Mouse (Mus musculus): ENCODE measurements around the gene Foxm1. TPM values are rescaled to one million over a fixed set of nuclear protein-coding genes. Genes with fewer than 3 reads are reported as not detected.

Foxm1 gene
- polyA plus RNA-seq, 1 experiment from 2014 or later, result 36.8 TPM

GRCm38 (mm10) chr6:128355201-128355681 lies 7.5 kb upstream of the Foxm1 start:
- Histone ChIP-seq H3K4me2 (replicated peaks) (peak overlapping the region; percentile 74), H3K27ac (peak overlapping the region; percentile 66), H3K4me3 (peak overlapping the region; percentile 83), H3K9ac (peak overlapping the region; percentile 83), H3K36me3 (peaks cover 32% of the 10 kb centered on the region), H3K4me1 (peaks cover 10% of the 10 kb centered on the region), H3K27me3 (replicated peaks) (no peaks in the 10 kb centered on the region), H3K9me3 (no peaks in the 10 kb centered on the region)
- WGBS, result under 1% methylated on average over 28 of the region's 28 CpGs
- ATAC-seq (ENCODE audit: low FRiP score, low read depth), result peak; percentile 66

GRCm38 (mm10) chr6:128355726-128356416 lies 6.9 kb upstream of the Foxm1 start, which contains the start of gene Tulp3:
Gene Tulp3, minus strand, starts transcription at chr6:128355851.
- peaks cover 27% of the 10 kb centered on the region for H3K36me3 ChIP-seq
- H3K4me3 ChIP-seq, result peak within 1 kb of the TSS; percentile 83
- peak within 1 kb of the TSS; percentile 74 for H3K4me2 ChIP-seq (replicated peaks)
- WGBS, result 0% methylated on average over 42 of the region's 42 CpGs
- no peaks in the 10 kb centered on the region for H3K9me3 ChIP-seq
- H3K27ac ChIP-seq, result peak within 1 kb of the TSS; percentile 66
- H3K4me1 ChIP-seq, result peaks cover 13% of the 10 kb centered on the region
- no peaks in the 10 kb centered on the region for H3K27me3 ChIP-seq (replicated peaks)
- ATAC-seq (ENCODE audit: low FRiP score, low read depth), result peak; percentile 98
- H3K9ac ChIP-seq, result peak within 1 kb of the TSS; percentile 83

GRCm38 (mm10) chr6:128358999-128359398 lies 3.8 kb upstream of the Foxm1 start:
- H3K9me3 ChIP-seq, result no peaks in the 10 kb centered on the region
- no peak for ATAC-seq (ENCODE audit: low FRiP score, low read depth)
- H3K27ac ChIP-seq, result no peak overlapping the region
- H3K9ac ChIP-seq, result no peak overlapping the region
- no peak overlapping the region for H3K4me3 ChIP-seq
- H3K4me1 ChIP-seq, result peaks cover 29% of the 10 kb centered on the region
- H3K4me2 ChIP-seq (replicated peaks), result no peak overlapping the region
- H3K27me3 ChIP-seq (replicated peaks), result no peaks in the 10 kb centered on the region
- peaks cover 24% of the 10 kb centered on the region for H3K36me3 ChIP-seq
- 19% methylated on average over 2 of the region's 2 CpGs for WGBS

GRCm38 (mm10) chr6:128361901-128362300 lies 866 bp upstream of the Foxm1 start:
- peak overlapping the region; percentile 88 for H3K27ac ChIP-seq
- peaks cover 19% of the 10 kb centered on the region for H3K4me1 ChIP-seq
- no peaks in the 10 kb centered on the region for H3K27me3 ChIP-seq (replicated peaks)
- H3K9ac ChIP-seq, result peak overlapping the region; percentile 87
- H3K9me3 ChIP-seq, result no peaks in the 10 kb centered on the region
- H3K4me3 ChIP-seq, result peak overlapping the region; percentile 84
- H3K36me3 ChIP-seq, result peaks cover 31% of the 10 kb centered on the region
- ATAC-seq (ENCODE audit: low FRiP score, low read depth), result no peak
- WGBS, result 18% methylated on average over 9 of the region's 9 CpGs
- peak overlapping the region; percentile 97 for H3K4me2 ChIP-seq (replicated peaks)

GRCm38 (mm10) chr6:128363007-128363825 lies 449 bp downstream of the Foxm1 start:
- WGBS, result 1% methylated on average over 46 of the region's 46 CpGs
- peak; percentile 70 for ATAC-seq (ENCODE audit: low FRiP score, low read depth)
- no peaks in the 10 kb centered on the region for H3K9me3 ChIP-seq
- peaks cover 29% of the 10 kb centered on the region for H3K36me3 ChIP-seq
- H3K4me1 ChIP-seq, result peaks cover 19% of the 10 kb centered on the region
- H3K27me3 ChIP-seq (replicated peaks), result no peaks in the 10 kb centered on the region
- H3K27ac ChIP-seq, result peak overlapping the region; percentile 88
- H3K4me2 ChIP-seq (replicated peaks), result peak overlapping the region; percentile 97
- H3K9ac ChIP-seq, result peak overlapping the region; percentile 87
- peak overlapping the region; percentile 84 for H3K4me3 ChIP-seq

GRCm38 (mm10) chr6:128364721-128365120 lies 2.0 kb downstream of the Foxm1 start:
- no peak overlapping the region for H3K9ac ChIP-seq
- ATAC-seq (ENCODE audit: low FRiP score, low read depth), result no peak
- H3K9me3 ChIP-seq, result no peaks in the 10 kb centered on the region
- H3K4me1 ChIP-seq, result peaks cover 19% of the 10 kb centered on the region
- H3K27me3 ChIP-seq (replicated peaks), result no peaks in the 10 kb centered on the region
- peaks cover 30% of the 10 kb centered on the region for H3K36me3 ChIP-seq
- H3K4me3 ChIP-seq, result no peak overlapping the region
- H3K27ac ChIP-seq, result no peak overlapping the region
- peak overlapping the region; percentile 19; the same call in 1 of the 2 replicates for H3K4me2 ChIP-seq (replicated peaks)
- WGBS, result 76% methylated on average over 6 of the region's 6 CpGs

GRCm38 (mm10) chr6:128366466-128366865 lies 3.7 kb downstream of the Foxm1 start:
- Histone ChIP-seq H3K9ac (no peak overlapping the region), H3K27me3 (replicated peaks) (no peaks in the 10 kb centered on the region), H3K36me3 (peaks cover 48% of the 10 kb centered on the region), H3K4me1 (peaks cover 10% of the 10 kb centered on the region), H3K4me2 (replicated peaks) (no peak overlapping the region), H3K9me3 (no peaks in the 10 kb centered on the region), H3K27ac (no peak overlapping the region), H3K4me3 (no peak overlapping the region)
- no peak for ATAC-seq (ENCODE audit: low FRiP score, low read depth)
- 96% methylated on average over 5 of the region's 5 CpGs for WGBS

- Histone ChIP-seq H3K27me3 (replicated peaks) (no peaks in the 10 kb centered on the region), H3K4me2 (replicated peaks) (no peak overlapping the region), H3K4me3 (no peak overlapping the region), H3K27ac (no peak overlapping the region), H3K36me3 (peaks cover 84% of the 10 kb centered on the region), H3K4me1 (peaks cover 8% of the 10 kb centered on the region; the same call in 1 of the 2 replicates), H3K9me3 (no peaks in the 10 kb centered on the region), H3K9ac (no peak overlapping the region)
- no peak for ATAC-seq (ENCODE audit: low FRiP score, low read depth)
- 92% methylated on average over 5 of the region's 5 CpGs for WGBS
Measured at GRCm38 (mm10) chr6:128370040-128370439, 7.3 kb downstream of the Foxm1 start.

GRCm38 (mm10) chr6:128375192-128375591 lies 12.4 kb downstream of the Foxm1 start, which contains the start of the genes Tex52 and Gm44596:
Gene Tex52, plus strand, starts transcription at chr6:128375456.
Gene Gm44596, plus strand, starts transcription at chr6:128375503.
- no peaks in the 10 kb centered on the region for H3K27me3 ChIP-seq (replicated peaks)
- 0 out of 2 replicates have a peak, but pooled peaks have one; percentile 58 for ATAC-seq (ENCODE audit: low FRiP score, low read depth)
- peaks cover 52% of the 10 kb centered on the region for H3K36me3 ChIP-seq
- no peak within 1 kb of the TSS for H3K9ac ChIP-seq
- H3K4me3 ChIP-seq, result no peak within 1 kb of the TSS
- no peaks in the 10 kb centered on the region for H3K9me3 ChIP-seq
- no peak within 1 kb of the TSS for H3K4me2 ChIP-seq (replicated peaks)
- 34% methylated on average over 6 of the region's 6 CpGs for WGBS
- H3K27ac ChIP-seq, result no peak within 1 kb of the TSS
- peaks cover 10% of the 10 kb centered on the region; the same call in 1 of the 2 replicates for H3K4me1 ChIP-seq

- 91% methylated on average over 17 of the region's 17 CpGs for WGBS
- Histone ChIP-seq H3K4me2 (replicated peaks) (no peak overlapping the region), H3K27ac (no peak overlapping the region), H3K4me3 (no peak overlapping the region), H3K27me3 (replicated peaks) (no peaks in the 10 kb centered on the region), H3K9ac (no peak overlapping the region), H3K4me1 (peaks cover 10% of the 10 kb centered on the region; the same call in 1 of the 2 replicates), H3K9me3 (no peaks in the 10 kb centered on the region), H3K36me3 (peaks cover 39% of the 10 kb centered on the region)
- no peak for ATAC-seq (ENCODE audit: low FRiP score, low read depth)
Measured at GRCm38 (mm10) chr6:128376371-128377085, 13.8 kb downstream of the Foxm1 start.

- ATAC-seq (ENCODE audit: low FRiP score, low read depth), result no peak
- Histone ChIP-seq H3K9ac (no peak overlapping the region), H3K27ac (no peak overlapping the region), H3K9me3 (no peaks in the 10 kb centered on the region), H3K4me3 (no peak overlapping the region), H3K4me1 (peaks cover 6% of the 10 kb centered on the region; the same call in 1 of the 2 replicates), H3K27me3 (replicated peaks) (no peaks in the 10 kb centered on the region), H3K4me2 (replicated peaks) (no peak overlapping the region), H3K36me3 (peaks cover 8% of the 10 kb centered on the region)
- WGBS, result 89% methylated on average over 16 of the region's 16 CpGs
Measured at GRCm38 (mm10) chr6:128379636-128380035, 16.9 kb downstream of the Foxm1 start.
